Mouse (Mus musculus): ENCODE data around the gene Zbtb44. TPM values are rescaled to one million over a fixed set of nuclear protein-coding genes. Genes with fewer than 3 reads are reported as not detected.

Zbtb44 gene
- polyA plus RNA-seq, 1 experiment from 2014 or later: 4.5 TPM

Other genes with a start within 250 kb of the Zbtb44 start
- gene Adamts15, start 108.2 kb upstream of the Zbtb44 start, polyA plus RNA-seq (2014; fragmentation: Nextera tagmentation; extraction: Ambion mirVana): 4.0 and 5.7 TPM in 2 replicates
- gene Adamts8, start 88.1 kb upstream of the Zbtb44 start, polyA plus RNA-seq (2014; fragmentation: Nextera tagmentation; extraction: Ambion mirVana): 0.46 and 0.99 TPM in 2 replicates
- gene St14, start 101.2 kb downstream of the Zbtb44 start, polyA plus RNA-seq (2014; fragmentation: Nextera tagmentation; extraction: Ambion mirVana): 2.0 and 3.1 TPM in 2 replicates
- 293 and 318 TPM in 2 replicates for gene Aplp2, start 181.2 kb downstream of the Zbtb44 start, polyA plus RNA-seq (2014; fragmentation: Nextera tagmentation; extraction: Ambion mirVana)
- 7.6 and 9.2 TPM in 2 replicates for gene Prdm10, start 249.9 kb downstream of the Zbtb44 start, polyA plus RNA-seq (2014; fragmentation: Nextera tagmentation; extraction: Ambion mirVana)